Mouse (Mus musculus): ENCODE results near the gene Olfr1120.

DNA sequence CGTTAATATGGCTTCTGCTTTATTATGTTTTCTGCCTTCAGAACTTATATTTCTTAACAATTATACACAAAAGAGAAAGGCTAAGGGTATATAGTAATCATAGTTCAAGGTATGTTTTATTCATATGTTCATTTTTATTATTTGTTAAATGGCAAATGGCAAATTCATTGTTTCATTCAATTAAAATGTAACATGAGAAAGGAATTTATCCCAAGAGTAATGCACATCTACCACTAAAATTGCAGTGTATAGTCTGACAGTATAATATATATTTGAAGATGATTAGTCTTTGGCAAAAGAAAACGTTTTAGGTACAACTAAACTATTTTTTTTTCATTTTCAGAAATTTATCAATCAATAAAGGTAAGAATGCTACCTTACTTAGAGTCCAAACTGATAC, at the start of gene Olfr1120:
- no peak for TF ChIP-seq KAT2A (conservative IDR thresholded peaks at IDR 0.05; ENCODE audit: low read depth, low read length)
- no peak for TF ChIP-seq HCFC1 (IDR thresholded peaks at IDR 0.05; ENCODE audit: low read depth, low read length)
- no peak for TF ChIP-seq CTCF (IDR thresholded peaks at IDR 0.05 in 2 of 3, conservative IDR thresholded peaks at IDR 0.05 in 1 of 3; ENCODE audit: control insufficient read depth in 1 of 3, insufficient read depth in 1 of 3, low read depth in 2 of 3, low read length in 3 of 3, poor library complexity in 1 of 3, severe bottlenecking in 1 of 3)
- no peak for TF ChIP-seq SIN3A (IDR thresholded peaks at IDR 0.05; ENCODE audit: low read length)
- no peak for TF ChIP-seq MAZ (IDR thresholded peaks at IDR 0.05; ENCODE audit: low read depth, low read length)
- TF ChIP-seq POLR2A (IDR thresholded peaks at IDR 0.05; ENCODE audit: control insufficient read depth in 1 of 2, insufficient read depth in 1 of 2, low read depth in 1 of 2, low read length in 2 of 2, poor library complexity in 1 of 2), result no peak
- TF ChIP-seq UBTF (IDR thresholded peaks at IDR 0.05; ENCODE audit: borderline replicate concordance, insufficient read depth, low read depth, low read length), result no peak
- TF ChIP-seq E2F4 (IDR thresholded peaks at IDR 0.05; ENCODE audit: borderline replicate concordance, low read depth, low read length), result no peak
- no peak for TF ChIP-seq ELF1 (IDR thresholded peaks at IDR 0.05; ENCODE audit: low read depth, low read length)
- TF ChIP-seq JUND (IDR thresholded peaks at IDR 0.05; ENCODE audit: low read depth, low read length), result no peak
- TF ChIP-seq POLR2AphosphoS5 (IDR thresholded peaks at IDR 0.05; ENCODE audit: borderline replicate concordance, low read depth, low read length), result no peak
- no peak for TF ChIP-seq MAFK (IDR thresholded peaks at IDR 0.05; ENCODE audit: borderline replicate concordance, low read depth, low read length)
